Mouse (Mus musculus): ENCODE data around the gene Hpn.

Gene Hpn

DNA sequence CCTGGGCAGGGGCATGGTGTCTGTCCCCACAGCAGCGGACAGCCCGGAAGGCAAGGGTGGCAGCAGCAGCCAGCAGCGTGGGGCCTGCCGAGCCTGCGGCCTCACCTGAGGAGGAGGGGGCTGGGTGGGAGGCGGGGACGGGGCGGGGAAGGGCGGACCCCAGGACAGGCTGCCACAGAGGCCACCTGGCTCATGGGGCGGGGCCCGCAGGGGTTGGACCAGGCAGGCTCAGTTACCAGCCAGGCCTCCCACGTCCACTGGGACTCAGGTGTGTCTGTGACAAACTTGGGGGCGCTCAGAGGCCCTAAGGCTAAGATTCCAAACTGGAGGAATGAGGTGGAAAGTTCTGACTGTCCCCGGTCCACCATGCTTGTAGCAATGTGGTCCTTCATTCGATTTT is at the start of gene Hpn:
Gene Hpn, minus strand, starts transcription at position 109 of the 400 bp plus-strand sequence.
- no peak for DNase-seq (ENCODE audit: low spot score)

DNA sequence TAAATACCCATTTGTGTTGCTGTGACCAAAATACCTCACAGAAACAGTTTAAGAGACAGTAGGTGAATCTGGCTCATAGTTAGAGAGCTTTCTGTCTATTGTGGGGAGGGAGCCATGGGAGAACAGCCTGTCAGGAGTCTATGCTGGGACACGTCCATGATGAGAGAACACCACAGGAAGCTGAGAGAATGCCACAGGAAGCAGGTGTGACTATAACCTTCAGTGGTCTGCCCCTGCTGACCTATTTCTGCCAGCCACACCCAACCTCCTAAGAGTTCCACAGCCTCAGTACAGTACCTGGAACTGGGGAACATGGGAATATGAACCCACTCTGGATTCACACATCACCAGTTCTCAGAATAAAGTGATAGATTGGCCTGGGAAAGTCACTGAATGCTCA is 49.7 kb upstream of the Hpn start:
- DNase-seq (ENCODE audit: low spot score) = no peak

DNA sequence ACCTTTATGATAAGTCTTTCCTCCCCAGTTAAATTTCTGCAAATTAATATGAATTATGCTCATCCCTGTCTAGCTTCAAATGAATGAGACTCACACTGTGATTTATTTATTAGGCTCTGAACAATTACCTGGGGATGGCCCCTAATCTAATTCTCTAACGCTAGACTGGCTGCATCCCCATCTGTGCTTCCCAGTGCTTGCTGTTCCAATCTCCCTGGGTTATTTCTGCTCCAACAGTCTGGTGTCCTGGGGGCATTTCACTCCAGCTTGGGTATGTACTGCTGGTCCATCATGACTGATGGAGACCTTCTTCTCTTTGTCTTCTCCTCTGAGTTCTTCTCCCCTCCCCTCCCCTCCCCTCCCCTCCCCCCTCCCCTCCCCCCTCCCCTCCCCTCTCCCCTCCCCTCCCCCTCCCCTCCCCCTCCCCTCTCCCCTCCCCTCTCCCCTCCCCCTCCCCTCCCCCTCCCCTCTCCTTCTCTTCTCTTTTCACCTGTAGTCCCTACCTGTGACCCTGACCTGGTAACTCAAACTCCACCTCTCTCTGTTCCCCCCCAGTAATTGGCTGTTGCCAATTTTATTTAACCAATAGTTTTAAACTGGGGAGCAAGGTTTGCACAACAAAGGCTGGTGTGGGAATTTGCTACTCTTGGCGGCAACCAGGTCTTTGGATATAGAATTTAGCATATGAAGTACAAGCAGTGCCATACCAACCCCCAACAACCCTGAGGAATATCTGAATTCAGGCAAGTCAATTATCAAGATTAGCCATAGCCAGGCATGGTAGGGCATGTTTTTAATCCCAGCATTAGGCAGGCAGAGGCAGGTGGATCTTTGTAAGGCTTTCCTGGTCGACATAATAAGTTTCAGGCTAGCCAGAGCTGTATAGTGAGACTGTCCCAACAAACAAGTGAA is 48.8 kb upstream of the Hpn start:
- DNase-seq (ENCODE audit: low spot score) = no peak

DNA sequence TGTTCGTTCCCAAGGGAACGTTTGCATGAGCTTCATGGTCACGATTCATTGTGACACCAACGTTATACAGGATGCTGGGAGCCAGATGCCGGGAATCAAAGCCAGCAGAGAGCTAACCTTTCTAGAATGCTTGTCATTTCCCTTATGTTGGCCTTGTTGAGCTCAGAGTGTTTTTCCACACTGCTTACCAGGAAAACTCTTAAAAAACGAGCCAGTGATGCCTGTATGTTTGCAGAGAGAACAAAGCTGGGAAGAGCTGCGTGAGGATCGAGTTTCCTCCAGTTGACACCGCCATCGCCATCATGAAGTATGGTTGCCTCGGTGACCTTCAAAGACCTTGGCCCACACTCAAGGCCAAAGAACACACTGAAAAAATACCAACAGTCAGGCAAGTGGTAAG is 47.2 kb upstream of the Hpn start:
- no peak for DNase-seq (ENCODE audit: low spot score)

DNA sequence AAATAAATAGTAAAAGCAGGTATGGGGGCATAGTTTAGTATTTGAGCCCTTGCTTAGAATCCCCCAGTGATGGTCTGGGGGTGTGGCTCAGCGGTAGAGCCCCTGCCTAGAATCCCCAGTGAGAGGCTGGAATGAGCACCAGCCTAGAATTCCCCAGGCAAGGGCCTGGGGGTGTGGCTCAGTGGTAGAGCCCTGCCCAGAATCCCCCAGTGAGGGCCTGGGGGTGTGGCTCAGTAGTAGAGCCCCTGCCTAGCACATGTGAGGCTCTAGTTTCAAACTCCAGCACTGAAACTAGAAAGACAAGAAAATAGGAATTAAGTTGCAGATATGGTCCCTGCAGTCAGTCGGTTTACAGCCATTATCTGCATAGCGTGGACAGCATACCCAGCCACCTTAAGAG is 46.7 kb upstream of the Hpn start:
- DNase-seq (ENCODE audit: low spot score) = no peak

DNA sequence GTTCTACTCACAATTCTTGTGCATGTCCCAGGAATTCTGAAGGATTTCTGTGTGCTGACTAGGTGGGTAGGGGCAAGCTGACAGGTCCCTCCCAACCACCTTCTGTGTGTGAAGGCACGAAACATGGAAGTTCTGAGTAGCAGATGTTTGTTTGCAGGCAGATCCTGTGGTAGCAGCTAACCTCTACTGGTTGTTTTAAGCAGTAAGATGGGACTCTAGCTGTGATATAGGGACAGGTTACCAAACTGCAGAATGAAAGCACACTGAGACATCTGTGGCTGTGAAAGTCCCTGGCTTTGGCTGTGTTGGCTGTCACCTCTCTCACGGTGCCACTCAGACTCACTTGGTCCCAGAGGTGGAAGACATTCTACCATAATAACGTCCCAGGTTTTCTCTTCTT is 46.2 kb upstream of the Hpn start:
- no peak for DNase-seq (ENCODE audit: low spot score)

DNA sequence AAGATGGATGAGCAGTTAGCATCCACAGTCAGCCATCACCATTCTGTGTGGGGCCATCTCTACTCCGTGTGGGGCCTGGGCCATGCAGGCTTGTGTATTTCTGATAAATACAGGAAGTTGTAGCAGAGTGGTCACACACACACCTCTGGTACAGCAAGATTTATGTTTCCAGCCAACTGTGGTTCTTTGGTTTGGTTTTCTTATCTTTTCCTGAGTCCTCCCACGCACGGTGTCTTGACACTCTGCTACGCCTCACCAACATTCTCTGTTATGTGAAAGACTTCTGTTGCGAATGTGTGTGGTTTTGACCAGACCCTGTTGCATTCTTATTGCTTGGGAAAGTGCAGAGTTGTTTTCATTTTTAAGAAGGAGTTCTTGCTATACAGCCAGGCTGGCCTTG is 45.7 kb upstream of the Hpn start:
- no peak for DNase-seq (ENCODE audit: low spot score)

DNA sequence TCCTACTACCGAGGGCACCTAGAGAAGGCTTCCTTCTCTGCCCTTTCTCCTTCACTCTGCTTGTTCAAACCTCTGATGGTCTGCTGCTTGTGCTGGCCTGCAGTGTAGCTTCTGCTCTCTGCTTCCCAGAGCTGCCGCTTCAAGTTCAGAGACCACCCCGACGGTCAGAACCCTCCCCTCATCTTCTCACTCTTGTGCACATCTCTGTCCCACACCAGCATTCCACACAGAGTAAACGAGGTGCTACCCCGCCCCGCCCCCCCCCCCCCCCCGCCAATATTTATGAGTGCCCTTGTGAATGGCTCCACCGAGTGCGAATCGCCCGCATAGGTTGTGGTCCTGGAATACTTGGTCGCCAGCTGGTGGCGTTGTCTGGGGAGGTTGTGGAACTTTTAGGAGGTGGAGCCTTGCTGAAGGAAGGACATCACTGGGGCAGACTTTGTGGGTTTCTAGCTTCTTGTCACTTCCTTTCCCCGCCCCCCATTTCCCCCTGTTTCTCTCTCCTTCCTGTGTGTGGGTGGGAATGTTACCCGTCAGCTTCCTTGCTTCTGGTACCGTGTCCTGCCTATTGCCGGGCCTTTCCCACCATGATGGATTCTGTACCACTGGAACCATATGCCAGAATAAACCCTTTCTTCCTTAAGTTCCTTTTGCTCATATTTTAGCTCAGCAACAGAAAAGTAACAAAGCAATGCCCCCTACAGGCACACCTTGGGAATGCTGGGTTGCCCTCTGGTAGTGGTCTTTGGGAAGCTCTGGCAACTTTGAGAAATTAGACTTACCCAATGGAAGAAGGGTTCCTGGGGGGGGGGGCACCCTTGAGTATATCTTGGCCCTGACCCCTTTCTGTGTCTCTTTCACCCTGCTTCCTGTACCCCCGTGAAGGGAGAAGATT is 41.2 kb upstream of the Hpn start:
- DNase-seq (ENCODE audit: low spot score) = no peak

DNA sequence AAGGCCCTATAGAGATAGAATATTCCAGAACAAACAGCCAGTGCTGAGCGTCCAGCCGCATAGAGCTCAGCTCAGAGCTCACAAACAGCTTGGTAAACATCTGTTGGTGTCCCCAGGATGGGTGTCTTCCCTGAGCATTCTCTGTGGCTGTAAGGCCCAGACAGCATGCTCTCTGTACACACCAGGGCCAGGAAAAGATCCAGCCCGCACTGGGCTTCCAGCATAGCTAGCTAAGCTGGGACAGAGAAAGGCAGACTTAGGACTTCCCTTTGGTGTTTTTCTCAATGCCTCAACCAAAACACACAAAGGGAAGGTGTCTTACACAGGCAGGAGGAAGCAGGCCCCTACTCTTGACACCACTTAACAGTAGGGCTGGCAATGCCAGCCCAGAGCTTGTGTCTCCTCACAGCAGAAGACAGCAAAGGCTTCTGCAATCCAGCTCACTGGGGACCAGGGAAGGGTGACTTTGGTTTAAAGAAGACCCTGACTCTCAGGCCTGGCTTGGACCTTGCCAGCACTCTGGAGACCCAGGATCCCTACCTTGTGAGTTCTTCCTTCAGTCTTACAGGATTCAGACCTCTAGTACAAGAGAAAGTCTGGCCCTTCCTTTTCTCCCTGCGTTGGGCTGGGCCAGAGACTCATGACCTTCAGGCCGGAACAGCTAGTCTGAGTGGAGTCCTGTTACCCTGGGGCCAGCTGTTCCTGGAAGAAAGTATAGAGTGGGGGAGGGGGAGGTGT is 40.4 kb upstream of the Hpn start, which contains the start of gene Gramd1a:
Gene Gramd1a, minus strand, starts transcription at position 601 of the 738 bp plus-strand sequence.
- DNase-seq (ENCODE audit: low spot score) = no peak

DNA sequence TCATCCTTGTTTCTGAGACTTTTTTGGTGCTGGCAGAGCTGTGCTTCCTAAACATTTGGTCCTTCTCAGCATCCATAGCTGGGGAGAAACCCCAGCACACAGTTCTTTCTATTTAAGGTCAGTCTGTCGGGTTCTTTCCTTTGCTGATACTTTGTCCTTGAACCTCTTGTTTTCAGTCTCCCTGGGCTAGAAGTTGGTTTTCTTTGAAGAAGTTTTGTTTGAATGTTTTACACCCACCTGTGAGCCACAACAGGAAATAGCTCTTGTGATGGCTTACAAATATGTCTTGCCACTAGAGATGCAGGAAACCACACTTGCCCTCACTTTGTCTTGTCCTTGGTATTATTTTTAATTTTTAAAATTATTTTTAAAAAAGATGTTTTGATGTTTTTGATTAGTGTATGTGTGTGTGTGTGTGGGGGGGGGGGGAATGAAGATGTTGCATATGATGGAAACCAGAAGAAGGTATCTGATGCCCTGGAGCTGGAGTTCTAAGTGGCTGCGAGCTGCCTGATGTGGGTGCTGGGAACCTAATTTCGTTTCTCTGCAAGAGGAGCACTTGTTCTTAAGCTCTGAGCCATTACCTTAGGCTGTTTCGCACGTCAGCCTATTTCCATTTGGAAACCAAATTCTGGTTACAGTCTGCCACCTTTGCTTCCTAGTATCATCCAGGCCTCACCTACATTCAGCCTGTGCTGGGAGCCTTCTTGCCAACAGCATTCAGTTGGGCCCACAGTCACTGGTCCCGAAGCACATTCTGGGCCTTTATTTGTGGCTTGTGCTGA is 38.6 kb upstream of the Hpn start:
- DNase-seq (ENCODE audit: low spot score) = no peak

DNA sequence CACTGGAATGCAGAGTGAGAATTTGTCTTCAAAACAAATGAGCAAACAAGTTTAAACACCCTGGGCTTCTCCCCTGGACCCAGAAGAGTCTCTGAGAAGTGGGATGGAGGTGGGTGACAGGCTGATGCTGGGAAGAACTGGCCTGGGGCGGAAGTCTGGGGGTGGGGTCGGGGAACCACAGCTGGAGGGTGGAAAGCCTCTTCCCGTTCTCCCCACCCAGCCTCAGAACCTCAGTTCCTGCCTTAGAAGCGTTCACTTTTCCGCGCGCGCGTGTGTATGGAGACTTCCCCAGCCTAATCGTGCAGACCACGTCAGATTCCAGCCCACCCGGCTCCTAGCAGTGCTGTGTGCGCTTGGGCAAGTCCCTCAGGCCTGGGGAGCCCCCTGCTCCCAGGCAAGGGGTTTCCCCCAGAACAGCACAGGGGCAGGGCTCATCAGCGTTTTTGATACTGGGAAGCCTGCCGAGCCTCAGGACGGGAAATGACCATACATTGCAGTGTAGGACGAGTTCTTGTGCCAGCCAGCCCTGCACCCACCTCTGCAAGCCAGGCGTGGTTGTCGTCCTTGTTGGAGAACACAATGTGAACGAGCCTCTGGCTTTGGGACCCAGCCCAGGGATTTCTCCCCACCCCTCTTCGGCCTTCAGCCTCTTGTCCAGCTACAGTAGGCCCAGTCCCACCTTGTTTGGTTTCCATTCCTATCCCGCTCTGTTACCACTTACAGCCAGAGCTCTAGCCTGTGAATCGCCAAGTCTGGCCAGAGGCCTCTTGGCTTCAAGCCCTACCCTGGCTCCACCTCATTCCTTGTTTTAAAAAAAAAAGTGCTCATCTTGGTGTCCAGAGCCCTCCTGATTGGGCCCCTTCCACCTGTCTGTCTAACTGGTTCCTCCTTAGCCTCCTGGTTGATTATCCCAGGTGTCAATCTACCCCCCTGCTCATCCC is 36.5 kb upstream of the Hpn start:
- DNase-seq (ENCODE audit: low spot score) = peak; percentile 49

DNA sequence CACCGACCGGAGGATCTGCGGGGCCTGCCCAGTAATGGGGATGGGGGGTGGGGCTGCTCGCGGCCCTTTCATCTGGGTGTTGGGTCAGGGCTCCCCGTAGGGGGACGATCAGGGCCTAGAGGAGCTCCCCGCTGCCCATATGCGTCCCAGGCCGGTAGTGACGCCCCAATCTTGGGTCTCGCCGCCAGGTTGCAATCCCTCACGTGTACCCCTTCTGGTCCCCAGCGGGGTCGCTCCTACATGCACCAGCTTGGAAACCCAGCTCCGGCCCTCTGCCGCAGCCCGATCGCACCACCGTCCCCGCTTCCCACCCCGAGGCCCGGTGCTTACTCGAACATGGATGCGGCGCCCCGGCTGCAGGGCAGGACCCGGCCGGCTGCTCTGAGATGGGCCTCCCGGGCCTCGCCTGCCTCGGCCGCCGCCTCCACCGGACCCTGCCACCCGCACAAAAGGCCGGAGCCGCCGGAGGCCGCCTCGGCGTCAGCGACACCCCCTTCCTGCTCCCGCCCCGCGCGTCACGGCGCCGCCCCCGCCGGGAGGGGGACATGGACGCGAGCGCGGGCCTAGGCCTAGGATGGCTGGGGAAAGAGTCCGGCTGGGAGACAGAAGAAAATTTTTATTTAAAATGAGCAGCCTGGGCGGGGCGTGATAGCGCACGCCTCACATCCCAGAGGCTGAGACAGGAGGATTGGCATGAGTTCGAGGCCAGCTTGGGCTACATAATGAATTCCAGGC is 35.6 kb upstream of the Hpn start:
- DNase-seq (ENCODE audit: low spot score) = peak; percentile 88

DNA sequence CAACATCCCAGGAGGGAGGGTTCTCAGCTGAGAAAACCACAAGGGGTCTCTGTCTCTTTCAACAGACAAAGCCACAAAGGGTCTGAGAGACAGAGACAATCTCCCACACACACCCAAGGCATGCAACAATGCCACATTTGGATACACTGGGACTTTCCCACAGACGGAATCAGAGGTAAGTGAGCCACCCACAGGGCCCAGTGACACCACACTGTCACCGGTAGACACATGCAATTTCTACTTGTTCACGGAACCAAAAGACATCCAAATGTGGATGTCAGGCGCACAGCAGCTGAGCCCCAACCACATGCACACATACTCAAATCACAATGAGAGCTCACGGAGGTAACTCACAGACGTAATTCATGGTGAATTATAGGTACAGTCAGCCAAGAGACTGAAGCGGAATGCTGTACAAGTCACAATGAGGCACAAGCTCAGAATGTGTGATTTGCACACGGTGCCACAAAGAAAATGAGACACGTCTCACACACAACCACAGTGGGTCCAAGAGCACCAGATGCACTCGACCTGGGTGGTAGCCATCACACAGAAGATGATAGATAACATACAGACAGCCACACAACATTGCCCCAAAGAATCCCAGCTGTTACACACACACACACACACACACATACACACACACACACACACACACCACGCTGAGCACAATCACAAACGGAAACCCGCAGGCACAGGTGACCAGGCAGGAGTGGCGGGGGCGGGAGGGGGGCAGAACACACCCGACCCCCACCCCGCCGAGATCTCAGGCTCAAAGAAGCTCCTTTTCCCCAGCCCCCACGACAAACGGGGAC is 34.9 kb upstream of the Hpn start:
- DNase-seq (ENCODE audit: low spot score) = no peak

DNA sequence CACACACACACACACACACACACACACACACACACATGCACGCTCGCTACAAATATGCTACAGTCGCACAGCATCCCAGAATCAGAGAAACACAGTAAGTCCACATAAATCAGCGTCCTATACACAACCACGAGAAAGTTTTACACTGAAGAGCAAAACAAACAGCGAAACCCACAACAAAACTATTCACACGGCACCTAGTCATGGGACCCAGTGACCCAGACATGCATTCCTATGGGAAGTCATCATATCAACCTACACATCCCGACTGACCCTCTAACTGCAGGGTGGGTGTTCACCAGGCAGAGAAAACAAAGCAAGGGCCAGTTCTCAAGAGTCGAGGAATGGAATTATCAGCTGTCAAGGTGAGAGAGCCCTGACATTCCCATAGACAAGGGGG is 34.2 kb upstream of the Hpn start:
- no peak for DNase-seq (ENCODE audit: low spot score)

DNA sequence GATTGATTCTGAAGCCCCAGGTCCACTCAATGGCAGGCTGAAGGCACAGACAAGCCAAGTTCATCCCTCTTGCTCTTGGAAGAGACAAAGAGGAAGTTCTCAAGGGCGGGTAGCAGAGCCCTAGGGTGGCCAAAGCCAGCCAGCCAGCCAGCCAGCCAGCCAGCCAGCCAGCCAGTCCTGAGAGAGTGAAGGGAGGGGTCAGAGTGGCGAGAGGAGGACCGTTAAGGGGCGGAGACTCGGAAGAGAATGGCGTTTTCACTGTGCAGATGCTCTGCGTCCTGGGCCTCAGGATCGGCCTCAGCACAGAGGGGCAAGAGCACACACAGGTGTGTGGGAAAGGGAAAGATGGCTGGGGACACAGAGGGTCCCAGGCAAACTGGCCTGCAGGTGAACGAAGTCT is 33.7 kb upstream of the Hpn start:
- no peak for DNase-seq (ENCODE audit: low spot score)

DNA sequence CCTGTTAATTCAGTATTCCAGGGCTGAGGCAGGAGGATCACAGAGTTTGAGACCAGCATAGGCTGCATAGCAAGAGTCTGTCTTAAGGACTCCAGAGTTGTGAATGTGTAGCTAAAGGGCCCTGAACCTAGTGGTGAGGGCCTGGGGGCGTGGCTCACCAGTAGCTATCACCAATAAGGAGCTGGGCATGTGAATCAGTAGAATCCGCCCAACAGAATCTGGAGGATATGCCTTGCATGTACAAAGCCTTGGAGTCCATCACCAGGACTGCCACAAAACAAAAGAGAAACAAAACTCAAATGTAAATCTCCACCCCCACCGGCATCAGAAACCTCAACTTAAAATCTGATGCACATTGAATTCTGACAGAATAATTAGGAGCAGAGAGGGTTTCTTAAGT is 33.0 kb upstream of the Hpn start:
- DNase-seq (ENCODE audit: low spot score) = no peak

DNA sequence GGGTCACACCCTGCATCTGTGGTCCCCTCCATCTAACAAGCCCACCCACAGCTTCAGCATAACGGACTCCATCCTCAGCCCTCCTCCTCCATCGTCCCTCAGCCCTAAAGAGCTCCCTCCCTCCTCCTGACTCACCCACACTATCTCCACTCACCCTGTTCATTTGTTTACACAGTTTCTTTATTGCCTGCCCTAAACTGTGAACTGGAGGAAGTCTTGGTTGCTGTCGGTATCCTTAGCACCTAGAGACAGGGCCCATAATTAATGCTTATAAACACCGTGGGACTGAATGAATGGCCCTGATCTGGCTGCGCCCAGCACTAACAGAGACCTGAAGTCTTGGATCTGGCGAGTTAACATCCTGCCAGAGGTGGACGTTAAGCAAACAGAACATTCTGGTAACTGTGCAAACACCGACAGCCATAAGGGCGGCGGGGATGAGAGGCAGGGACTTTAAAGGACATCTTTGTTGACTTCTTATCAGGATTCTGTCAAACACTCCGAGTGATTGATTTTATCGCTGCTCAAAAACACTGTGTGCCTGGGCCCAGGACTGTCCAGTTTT is 30.6 kb upstream of the Hpn start:
- no peak for DNase-seq (ENCODE audit: low spot score)

DNA sequence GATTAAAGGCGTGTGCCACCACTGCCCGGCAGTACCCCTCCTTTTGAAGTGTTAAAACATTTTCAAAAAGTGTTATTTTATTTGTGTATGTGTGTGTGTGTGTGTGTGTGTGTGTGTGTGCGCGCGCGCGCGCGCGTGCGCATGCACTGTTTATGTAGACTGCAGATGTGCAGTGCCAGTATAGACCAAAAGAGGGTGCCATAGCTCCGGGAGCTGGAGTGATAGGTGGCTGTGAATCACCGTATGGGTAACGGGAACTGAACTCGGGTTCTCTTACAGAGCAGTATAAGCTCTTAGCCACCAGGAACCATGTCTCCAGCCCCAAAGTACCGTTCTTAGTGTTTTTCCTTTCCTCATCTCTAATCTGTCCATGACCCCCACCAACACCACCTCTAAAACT is 29.8 kb upstream of the Hpn start:
- no peak for DNase-seq (ENCODE audit: low spot score)
